Mouse (Mus musculus): Measurements from ENCODE around the gene OR5BS1P. TPM values are rescaled to one million over a fixed set of nuclear protein-coding genes. Genes with fewer than 3 reads are reported as not detected.
"Not testable (repeated sequence)": the region's sequence is repeated elsewhere in the genome, so short reads cannot be mapped to it uniquely, and the experiment has no call there.

OR5BS1P gene
- polyA plus RNA-seq (2014; fragmentation: Nextera tagmentation; extraction: Ambion mirVana), result not detected in 2 replicates

- Histone ChIP-seq H3K9me3 (ENCODE audit: control insufficient read depth, low read length) (no peaks in the 10 kb centered on the region), H3K27me3 (ENCODE audit: control insufficient read depth, insufficient read depth, low read length) (no peaks in the 10 kb centered on the region), H3K4me1 (replicated peaks; ENCODE audit: control insufficient read depth, insufficient read depth, low read length) (no peaks in the 10 kb centered on the region), H3K4me2 (replicated peaks; ENCODE audit: low read depth, low read length) (no peak within 1 kb of the TSS), H3K27ac (ENCODE audit: low read depth, low read length) (no peak within 1 kb of the TSS), H3K9ac (ENCODE audit: low read depth, low read length) (no peak within 1 kb of the TSS), H3K4me3 (ENCODE audit: low read depth, low read length) (no peak within 1 kb of the TSS), H3K36me3 (ENCODE audit: control insufficient read depth, insufficient read depth, low read length) (no peaks in the 10 kb centered on the region)
- ATAC-seq (ENCODE audit: low FRiP score) (no peak), DNase-seq (ENCODE audit: low spot score) (no peak)
- WGBS, result 94% methylated on average over 4 of the region's 4 CpGs
These were observed at the start of gene OR5BS1P for GRCm38 (mm10) chr15:98469596-98469995. Gene OR5BS1P, plus strand, starts transcription at chr15:98469896.

GRCm38 (mm10) chr15:98420897-98421296 lies 48.8 kb upstream of the OR5BS1P start:
- H3K4me2 ChIP-seq (replicated peaks; ENCODE audit: low read depth, low read length), result no peak overlapping the region
- H3K4me1 ChIP-seq (replicated peaks; ENCODE audit: control insufficient read depth, insufficient read depth, low read length), result no peaks in the 10 kb centered on the region
- H3K9me3 ChIP-seq (ENCODE audit: control insufficient read depth, low read length), result no peaks in the 10 kb centered on the region
- no peaks in the 10 kb centered on the region for H3K27me3 ChIP-seq (ENCODE audit: control insufficient read depth, insufficient read depth, low read length)
- H3K27ac ChIP-seq (ENCODE audit: low read depth, low read length), result no peak overlapping the region
- ATAC-seq (ENCODE audit: low FRiP score) (no peak), DNase-seq (ENCODE audit: low spot score) (no peak)
- no peaks in the 10 kb centered on the region for H3K36me3 ChIP-seq (ENCODE audit: control insufficient read depth, insufficient read depth, low read length)
- no peak overlapping the region for H3K4me3 ChIP-seq (ENCODE audit: low read depth, low read length)
- 71% methylated on average over 4 of the region's 4 CpGs for WGBS
- no peak overlapping the region for H3K9ac ChIP-seq (ENCODE audit: low read depth, low read length)

GRCm38 (mm10) chr15:98424326-98424725 lies 45.4 kb upstream of the OR5BS1P start:
- DNase-seq (ENCODE audit: low spot score) (no peak), ATAC-seq (ENCODE audit: low FRiP score) (no peak)
- Histone ChIP-seq H3K27ac (ENCODE audit: low read depth, low read length) (no peak overlapping the region), H3K4me3 (ENCODE audit: low read depth, low read length) (no peak overlapping the region), H3K27me3 (ENCODE audit: control insufficient read depth, insufficient read depth, low read length) (no peaks in the 10 kb centered on the region), H3K9me3 (ENCODE audit: control insufficient read depth, low read length) (no peaks in the 10 kb centered on the region), H3K9ac (ENCODE audit: low read depth, low read length) (no peak overlapping the region), H3K4me1 (replicated peaks; ENCODE audit: control insufficient read depth, insufficient read depth, low read length) (no peaks in the 10 kb centered on the region), H3K36me3 (ENCODE audit: control insufficient read depth, insufficient read depth, low read length) (no peaks in the 10 kb centered on the region), H3K4me2 (replicated peaks; ENCODE audit: low read depth, low read length) (no peak overlapping the region)
- 65% methylated on average over 14 of the region's 14 CpGs for WGBS

GRCm38 (mm10) chr15:98424753-98425152 lies 44.9 kb upstream of the OR5BS1P start:
- Histone ChIP-seq H3K4me1 (replicated peaks; ENCODE audit: control insufficient read depth, insufficient read depth, low read length) (no peaks in the 10 kb centered on the region), H3K4me2 (replicated peaks; ENCODE audit: low read depth, low read length) (no peak overlapping the region), H3K27me3 (ENCODE audit: control insufficient read depth, insufficient read depth, low read length) (no peaks in the 10 kb centered on the region), H3K36me3 (ENCODE audit: control insufficient read depth, insufficient read depth, low read length) (no peaks in the 10 kb centered on the region), H3K9ac (ENCODE audit: low read depth, low read length) (no peak overlapping the region), H3K9me3 (ENCODE audit: control insufficient read depth, low read length) (no peaks in the 10 kb centered on the region), H3K27ac (ENCODE audit: low read depth, low read length) (no peak overlapping the region), H3K4me3 (ENCODE audit: low read depth, low read length) (no peak overlapping the region)
- ATAC-seq (ENCODE audit: low FRiP score) (no peak), DNase-seq (ENCODE audit: low spot score) (no peak)
- WGBS, result 78% methylated on average over 6 of the region's 6 CpGs

GRCm38 (mm10) chr15:98425188-98425587 lies 44.5 kb upstream of the OR5BS1P start:
- Histone ChIP-seq H3K4me1 (replicated peaks; ENCODE audit: control insufficient read depth, insufficient read depth, low read length) (no peaks in the 10 kb centered on the region), H3K9me3 (ENCODE audit: control insufficient read depth, low read length) (no peaks in the 10 kb centered on the region), H3K27me3 (ENCODE audit: control insufficient read depth, insufficient read depth, low read length) (no peaks in the 10 kb centered on the region), H3K36me3 (ENCODE audit: control insufficient read depth, insufficient read depth, low read length) (no peaks in the 10 kb centered on the region), H3K4me3 (ENCODE audit: low read depth, low read length) (no peak overlapping the region), H3K4me2 (replicated peaks; ENCODE audit: low read depth, low read length) (no peak overlapping the region), H3K9ac (ENCODE audit: low read depth, low read length) (no peak overlapping the region), H3K27ac (ENCODE audit: low read depth, low read length) (no peak overlapping the region)
- no peak for DNase-seq (ENCODE audit: low spot score)
- no peak for ATAC-seq (ENCODE audit: low FRiP score)
- 85% methylated on average over 7 of the region's 7 CpGs for WGBS

- not testable (repeated sequence) for DNase-seq (ENCODE audit: low spot score); H3K9me3 ChIP-seq (ENCODE audit: control insufficient read depth, low read length); ATAC-seq (ENCODE audit: low FRiP score); H3K4me3 ChIP-seq (ENCODE audit: low read depth, low read length); H3K4me1 ChIP-seq (replicated peaks; ENCODE audit: control insufficient read depth, insufficient read depth, low read length); H3K4me2 ChIP-seq (replicated peaks; ENCODE audit: low read depth, low read length); H3K27me3 ChIP-seq (ENCODE audit: control insufficient read depth, insufficient read depth, low read length); H3K9ac ChIP-seq (ENCODE audit: low read depth, low read length); H3K36me3 ChIP-seq (ENCODE audit: control insufficient read depth, insufficient read depth, low read length); H3K27ac ChIP-seq (ENCODE audit: low read depth, low read length)
- 87% methylated on average over 5 of the region's 5 CpGs for WGBS
These were observed 38.8 kb upstream of the OR5BS1P start, which contains the start of gene Olfr282 for GRCm38 (mm10) chr15:98430925-98431324. Gene Olfr282, plus strand, starts transcription at chr15:98431225.

GRCm38 (mm10) chr15:98444561-98444960 lies 25.1 kb upstream of the OR5BS1P start:
- ATAC-seq (ENCODE audit: low FRiP score) (no peak), DNase-seq (ENCODE audit: low spot score) (no peak)
- no peak overlapping the region for H3K9ac ChIP-seq (ENCODE audit: low read depth, low read length)
- H3K27me3 ChIP-seq (ENCODE audit: control insufficient read depth, insufficient read depth, low read length), result no peaks in the 10 kb centered on the region
- H3K36me3 ChIP-seq (ENCODE audit: control insufficient read depth, insufficient read depth, low read length), result no peaks in the 10 kb centered on the region
- no peak overlapping the region for H3K4me2 ChIP-seq (replicated peaks; ENCODE audit: low read depth, low read length)
- H3K4me3 ChIP-seq (ENCODE audit: low read depth, low read length), result no peak overlapping the region
- no peaks in the 10 kb centered on the region for H3K4me1 ChIP-seq (replicated peaks; ENCODE audit: control insufficient read depth, insufficient read depth, low read length)
- 79% methylated on average over 3 of the region's 3 CpGs for WGBS
- no peaks in the 10 kb centered on the region for H3K9me3 ChIP-seq (ENCODE audit: control insufficient read depth, low read length)
- no peak overlapping the region for H3K27ac ChIP-seq (ENCODE audit: low read depth, low read length)

- 58% methylated on average over 4 of the region's 4 CpGs for WGBS
- no peaks in the 10 kb centered on the region for H3K27me3 ChIP-seq (ENCODE audit: control insufficient read depth, insufficient read depth, low read length)
- no peak overlapping the region for H3K9ac ChIP-seq (ENCODE audit: low read depth, low read length)
- H3K4me3 ChIP-seq (ENCODE audit: low read depth, low read length), result no peak overlapping the region
- no peaks in the 10 kb centered on the region for H3K4me1 ChIP-seq (replicated peaks; ENCODE audit: control insufficient read depth, insufficient read depth, low read length)
- DNase-seq (ENCODE audit: low spot score), result peak; percentile 18
- H3K27ac ChIP-seq (ENCODE audit: low read depth, low read length), result no peak overlapping the region
- no peaks in the 10 kb centered on the region for H3K9me3 ChIP-seq (ENCODE audit: control insufficient read depth, low read length)
- H3K36me3 ChIP-seq (ENCODE audit: control insufficient read depth, insufficient read depth, low read length), result no peaks in the 10 kb centered on the region
- H3K4me2 ChIP-seq (replicated peaks; ENCODE audit: low read depth, low read length), result no peak overlapping the region
- ATAC-seq (ENCODE audit: low FRiP score), result no peak
These were observed 21.2 kb upstream of the OR5BS1P start for GRCm38 (mm10) chr15:98448521-98448920.

GRCm38 (mm10) chr15:98452288-98452687 lies 17.4 kb upstream of the OR5BS1P start, which contains the start of gene Olfr281:
Gene Olfr281, plus strand, starts transcription at chr15:98452588.
- H3K4me2 ChIP-seq (replicated peaks; ENCODE audit: low read depth, low read length), result no peak within 1 kb of the TSS
- H3K9ac ChIP-seq (ENCODE audit: low read depth, low read length), result no peak within 1 kb of the TSS
- no peak for DNase-seq (ENCODE audit: low spot score)
- no peaks in the 10 kb centered on the region for H3K9me3 ChIP-seq (ENCODE audit: control insufficient read depth, low read length)
- no peaks in the 10 kb centered on the region for H3K4me1 ChIP-seq (replicated peaks; ENCODE audit: control insufficient read depth, insufficient read depth, low read length)
- no peak within 1 kb of the TSS for H3K4me3 ChIP-seq (ENCODE audit: low read depth, low read length)
- H3K27ac ChIP-seq (ENCODE audit: low read depth, low read length), result no peak within 1 kb of the TSS
- no peaks in the 10 kb centered on the region for H3K36me3 ChIP-seq (ENCODE audit: control insufficient read depth, insufficient read depth, low read length)
- WGBS, result 85% methylated on average over 7 of the region's 7 CpGs
- ATAC-seq (ENCODE audit: low FRiP score), result no peak
- no peaks in the 10 kb centered on the region for H3K27me3 ChIP-seq (ENCODE audit: control insufficient read depth, insufficient read depth, low read length)
